Mouse (Mus musculus) stomach, embryonic 16.5 days (tissue): ENCODE measurements around the gene Cdon. TPM values are rescaled to one million over a fixed set of nuclear protein-coding genes. Genes with fewer than 3 reads are reported as not detected.

Experiments used
- polyA plus RNA-seq: library from polyadenylated mRNA; unstranded; fragments of >200 nt; fragmentation: Nextera tagmentation; extraction: Ambion mirVana; gene quantifications from 2 replicates; pipeline ENCODE4 v1.2.1, GENCODE M21; 2015

Gene Cdon
- polyA plus RNA-seq, 1 experiment from 2014 or later, result 7.6 TPM

Other genes starting within 250 kb of the Cdon start
- 68.2 and 68.9 TPM in 2 replicates for gene Dcps, start 245.1 kb upstream of the Cdon start, polyA plus RNA-seq
- 143 and 152 TPM in 2 replicates for gene Srpr, start 221.0 kb upstream of the Cdon start, polyA plus RNA-seq
- gene Tirap, start 220.8 kb upstream of the Cdon start, polyA plus RNA-seq, result 14.2 and 14.9 TPM in 2 replicates
- gene Foxred1, start 210.1 kb upstream of the Cdon start, polyA plus RNA-seq, result 41.8 and 42.3 TPM in 2 replicates
- gene Fam118b, start 153.3 kb upstream of the Cdon start, polyA plus RNA-seq, result 32.5 and 34.1 TPM in 2 replicates
- 24.5 and 25.8 TPM in 2 replicates for gene Rpusd4, start 153.3 kb upstream of the Cdon start, polyA plus RNA-seq
- gene Gm1113, start 97.1 kb downstream of the Cdon start, polyA plus RNA-seq, result not detected in 2 replicates
- gene Ddx25, start 137.4 kb downstream of the Cdon start, polyA plus RNA-seq, result 1.2 and 1.4 TPM in 2 replicates
- 16.9 and 17.1 TPM in 2 replicates for gene Pus3, start 137.5 kb downstream of the Cdon start, polyA plus RNA-seq
- 0.34 and 0.57 TPM in 2 replicates for gene Pate2, start 149.2 kb downstream of the Cdon start, polyA plus RNA-seq
- gene Hyls1, start 149.3 kb downstream of the Cdon start, polyA plus RNA-seq, result 10.4 and 12.0 TPM in 2 replicates
- not detected in 2 replicates for gene Pate4, start 190.8 kb downstream of the Cdon start, polyA plus RNA-seq
- not detected in 2 replicates for gene Pate3, start 227.1 kb downstream of the Cdon start, polyA plus RNA-seq